Comparison of ENCODE assay signal across 9 mouse cellular contexts in the genomic region with DNA sequence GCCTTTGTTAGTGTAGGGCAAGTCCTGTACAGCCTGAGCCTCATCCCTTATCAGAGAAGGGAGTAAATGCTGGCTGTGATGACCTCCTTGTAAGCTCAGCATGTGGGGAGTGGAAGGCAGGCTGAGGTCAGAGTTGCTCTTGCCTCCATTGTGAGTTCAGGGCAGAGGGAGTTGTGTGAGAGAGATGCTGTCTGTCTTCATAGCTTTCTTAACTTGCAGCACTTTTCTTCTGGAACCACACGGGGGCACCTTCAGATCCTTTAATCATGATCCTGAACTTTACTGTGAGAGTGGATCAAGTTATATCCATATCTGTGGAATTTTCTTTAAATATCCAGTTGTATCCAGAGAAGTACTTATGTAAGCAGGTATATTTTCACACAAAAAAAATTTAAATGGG. TPM values are rescaled to one million over a fixed set of nuclear protein-coding genes. Genes with fewer than 3 reads are reported as not detected.
A peak's percentile ranks its signal among the peaks of the same experiment; 100 is the strongest.
DNase-seq lines count a peak whose midpoint lies in the region; ATAC-seq and TF ChIP-seq lines count a peak whose summit lies in the region.
"Had no signal": no experiment of that assay in that cellular context is flagged by ENCODE, and none has a peak within 500 bp of the region (broad histone marks: within the 10 kb centered on the region; RNA-seq: fewer than 3 reads in every experiment).

No protein-coding gene starts in this region.

- TF ChIP-seq CTCF in thymus, adult 2 months (IDR thresholded peaks at IDR 0.05; ENCODE audit: borderline replicate concordance, control insufficient read depth, extremely low read depth, insufficient read depth, low read length, poor library complexity), result no peak

- H3K4me1 ChIP-seq in hindbrain, embryonic 14.5 days (replicated peaks; ENCODE audit: control insufficient read depth, insufficient read depth, low read length), result no peaks in the 10 kb centered on the region
- no peaks in the 10 kb centered on the region for H3K4me1 ChIP-seq in hindbrain, embryonic 11.5 days (replicated peaks; ENCODE audit: control insufficient read depth, insufficient read depth, low read length)
- no peaks in the 10 kb centered on the region for H3K4me1 ChIP-seq in thymus, adult 2 months (replicated peaks; ENCODE audit: control insufficient read depth, insufficient read depth, low read length)
- no peaks in the 10 kb centered on the region for H3K4me1 ChIP-seq in embryonic facial prominence, embryonic 13.5 days
- H3K4me1 ChIP-seq: forebrain, embryonic 15.5 days; lung, embryonic 15.5 days had no signal

- H3K36me3 ChIP-seq in hindbrain, embryonic 14.5 days (replicated peaks; ENCODE audit: control insufficient read depth, insufficient read depth), result peaks cover 31% of the 10 kb centered on the region
- peaks cover 5% of the 10 kb centered on the region for H3K36me3 ChIP-seq in hindbrain, embryonic 11.5 days (ENCODE audit: control insufficient read depth, insufficient read depth, low read length)
- H3K36me3 ChIP-seq in thymus, adult 2 months (ENCODE audit: control insufficient read depth, insufficient read depth, low read length), result peaks cover 15% of the 10 kb centered on the region; the same call in 1 of the 2 replicates
- peaks cover 40% of the 10 kb centered on the region for H3K36me3 ChIP-seq in embryonic facial prominence, embryonic 13.5 days

- ATAC-seq in hindbrain, embryonic 14.5 days (ENCODE audit: low FRiP score), result no peak
- no peak for ATAC-seq in hindbrain, embryonic 11.5 days (ENCODE audit: low FRiP score)
- ATAC-seq in embryonic facial prominence, embryonic 13.5 days (ENCODE audit: insufficient number of reproducible peaks, insufficient read depth, low FRiP score, low TSS enrichment, low read depth), result no peak
- ATAC-seq: forebrain, embryonic 15.5 days had no signal

- H3K9me3 ChIP-seq in hindbrain, embryonic 14.5 days (ENCODE audit: control insufficient read depth, low read length), result no peaks in the 10 kb centered on the region
- H3K9me3 ChIP-seq in hindbrain, embryonic 11.5 days (ENCODE audit: control insufficient read depth, low read length), result no peaks in the 10 kb centered on the region
- H3K9me3 ChIP-seq in embryonic facial prominence, embryonic 13.5 days, result no peaks in the 10 kb centered on the region
- H3K9me3 ChIP-seq: forebrain, embryonic 15.5 days; lung, embryonic 15.5 days had no signal

- no peak overlapping the region for H3K4me2 ChIP-seq in hindbrain, embryonic 14.5 days (replicated peaks)
- no peak overlapping the region for H3K4me2 ChIP-seq in hindbrain, embryonic 11.5 days (replicated peaks; ENCODE audit: low read depth, low read length)
- no peak overlapping the region for H3K4me2 ChIP-seq in embryonic facial prominence, embryonic 13.5 days
- H3K4me2 ChIP-seq: forebrain, embryonic 15.5 days; lung, embryonic 15.5 days had no signal

- no peaks in the 10 kb centered on the region for H3K27me3 ChIP-seq in hindbrain, embryonic 14.5 days (ENCODE audit: control insufficient read depth, insufficient read depth, low read length)
- H3K27me3 ChIP-seq in hindbrain, embryonic 11.5 days (ENCODE audit: control insufficient read depth, insufficient read depth, low read length), result no peaks in the 10 kb centered on the region
- H3K27me3 ChIP-seq in thymus, adult 2 months (ENCODE audit: control insufficient read depth, insufficient read depth, low read length), result no peaks in the 10 kb centered on the region
- H3K27me3 ChIP-seq in embryonic facial prominence, embryonic 13.5 days, result no peaks in the 10 kb centered on the region
- H3K27me3 ChIP-seq: forebrain, embryonic 15.5 days; lung, embryonic 15.5 days had no signal

- H3K9ac ChIP-seq in hindbrain, embryonic 14.5 days, result no peak overlapping the region
- H3K9ac ChIP-seq in hindbrain, embryonic 11.5 days (ENCODE audit: low read depth, low read length), result no peak overlapping the region
- no peak overlapping the region for H3K9ac ChIP-seq in embryonic facial prominence, embryonic 13.5 days
- H3K9ac ChIP-seq: forebrain, embryonic 15.5 days; lung, embryonic 15.5 days had no signal

- H3K4me3 ChIP-seq in hindbrain, embryonic 14.5 days (replicated peaks; ENCODE audit: low read length), result no peak overlapping the region
- no peak overlapping the region for H3K4me3 ChIP-seq in hindbrain, embryonic 11.5 days (ENCODE audit: low read depth, low read length)
- no peak overlapping the region for H3K4me3 ChIP-seq in thymus, adult 2 months (ENCODE audit: control insufficient read depth, insufficient read depth, low read length)
- H3K4me3 ChIP-seq in embryonic facial prominence, embryonic 13.5 days, result no peak overlapping the region
- H3K4me3 ChIP-seq: forebrain, embryonic 15.5 days; lung, embryonic 15.5 days had no signal

- no peak overlapping the region for H3K27ac ChIP-seq in hindbrain, embryonic 14.5 days
- H3K27ac ChIP-seq in hindbrain, embryonic 11.5 days (ENCODE audit: low read depth, low read length), result no peak overlapping the region
- H3K27ac ChIP-seq in thymus, adult 2 months (ENCODE audit: control insufficient read depth, insufficient read depth, low read length), result no peak overlapping the region
- peak overlapping the region; percentile 44; the same call in 1 of the 2 replicates for H3K27ac ChIP-seq in embryonic facial prominence, embryonic 13.5 days
- H3K27ac ChIP-seq: forebrain, embryonic 15.5 days; lung, embryonic 15.5 days had no signal

- DNase-seq in hindbrain, embryonic 14.5 days (ENCODE audit: low spot score), result peak; percentile 65
- no peak for DNase-seq in hindbrain, embryonic 11.5 days (ENCODE audit: low spot score)
- DNase-seq in thymus, postnatal 14 days, result peak; percentile 20
- DNase-seq in thymus, adult 2 months, result no peak
- no peak for DNase-seq in Muller cell, postnatal 12 days (ENCODE audit: inconsistent ontology term)
- no peak for DNase-seq in left cerebral cortex, adult 8-10 months (ENCODE audit: low spot score in 2 of 2)

- no peak for TF ChIP-seq POLR2A in thymus, adult 2 months (IDR thresholded peaks at IDR 0.05; ENCODE audit: control insufficient read depth, extremely low read depth, insufficient read depth, low read length, poor library complexity)

- WGBS in hindbrain, embryonic 14.5 days, result 39% methylated on average over 1 of the region's 1 CpGs
- WGBS in hindbrain, embryonic 11.5 days, result 52% methylated on average over 1 of the region's 1 CpGs
- 63% methylated on average over 1 of the region's 1 CpGs for WGBS in thymus, adult 2 months
- 36% methylated on average over 1 of the region's 1 CpGs for WGBS in embryonic facial prominence, embryonic 13.5 days

RNA-seq across cellular contexts. Expression of a gene that starts 9.3 kb away (rescaled TPM):
- polyA plus RNA-seq in hindbrain, embryonic 14.5 days (2014; fragmentation: Nextera tagmentation; extraction: Ambion mirVana), result 8.3 and 8.8 TPM in 2 replicates
- 4.8 and 5.0 TPM in 2 replicates for polyA plus RNA-seq in hindbrain, embryonic 11.5 days (2014; fragmentation: Nextera tagmentation; extraction: Ambion mirVana)
- polyA plus RNA-seq in thymus, adult 2 months (2012; rRNA removed), result 39.9 and 48.4 TPM in 2 replicates
- 5.7 and 6.0 TPM in 2 replicates for polyA plus RNA-seq in embryonic facial prominence, embryonic 13.5 days (2015; fragmentation: Nextera tagmentation; extraction: Ambion mirVana)
- 10 to 100 TPM; 31.4 to 36.4 (median 33.8) TPM for total RNA-seq in left cerebral cortex, adult 8-10 months (2022)

RNA-seq across cellular contexts. Expression of a gene that starts 50.8 kb away (rescaled TPM):
- 35.2 and 36.8 TPM in 2 replicates for polyA plus RNA-seq in hindbrain, embryonic 14.5 days (2014; fragmentation: Nextera tagmentation; extraction: Ambion mirVana)
- polyA plus RNA-seq in hindbrain, embryonic 11.5 days (2014; fragmentation: Nextera tagmentation; extraction: Ambion mirVana), result 45.0 and 46.8 TPM in 2 replicates
- polyA plus RNA-seq in thymus, adult 2 months (2012; rRNA removed), result 3.2 and 5.3 TPM in 2 replicates
- 58.4 and 61.8 TPM in 2 replicates for polyA plus RNA-seq in embryonic facial prominence, embryonic 13.5 days (2015; fragmentation: Nextera tagmentation; extraction: Ambion mirVana)
- total RNA-seq in left cerebral cortex, adult 8-10 months (2022), result 10 to 100 TPM; 19.4 to 25.3 (median 24.4) TPM

Comparison
In these comparisons a context has a peak if more than half of its experiments do, and no peak if none do; other contexts are left out.
1. DNase-seq: peak in hindbrain, embryonic 14.5 days (single experiment) and thymus, postnatal 14 days (single experiment); none in hindbrain, embryonic 11.5 days (single experiment), thymus, adult 2 months (single experiment), Muller cell, postnatal 12 days (single experiment) and left cerebral cortex, adult 8-10 months (0 of 2).